Mouse (Mus musculus) thymus, postnatal 36 days (tissue): ENCODE measurements around the gene Myo1e.

Experiments used
- DNase-seq, 2 experiments: peaks; one replicate each; pipeline ENCODE4 v3.0.0; 2022; ENCODE audit warnings: mixed read lengths in 2 of 2

Myo1e gene

GRCm38 (mm10) chr9:70379502-70380467 is 172.6 kb downstream of the Myo1e start:
- DNase-seq, result no peak

DNA sequence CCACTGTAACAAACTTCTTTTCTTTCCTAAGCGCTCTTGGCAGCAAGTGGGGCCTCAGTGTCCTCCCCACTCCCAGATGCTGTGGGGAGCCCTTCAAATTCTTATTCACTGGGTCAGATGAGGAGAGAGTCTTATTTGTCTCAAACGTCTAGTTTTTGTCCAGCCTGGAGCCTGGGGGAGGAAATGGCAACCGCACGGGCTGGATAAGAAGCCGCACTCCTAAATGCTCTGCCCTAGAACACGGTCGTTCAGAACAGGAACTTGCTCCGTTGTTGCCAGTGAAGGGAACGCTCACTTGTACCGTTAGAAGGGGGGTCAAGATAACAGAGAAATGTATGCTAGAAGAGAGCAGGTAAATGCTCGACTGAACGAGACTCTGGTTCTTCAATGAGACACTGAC is 174.9 kb downstream of the Myo1e start:
- no peak for DNase-seq

DNA sequence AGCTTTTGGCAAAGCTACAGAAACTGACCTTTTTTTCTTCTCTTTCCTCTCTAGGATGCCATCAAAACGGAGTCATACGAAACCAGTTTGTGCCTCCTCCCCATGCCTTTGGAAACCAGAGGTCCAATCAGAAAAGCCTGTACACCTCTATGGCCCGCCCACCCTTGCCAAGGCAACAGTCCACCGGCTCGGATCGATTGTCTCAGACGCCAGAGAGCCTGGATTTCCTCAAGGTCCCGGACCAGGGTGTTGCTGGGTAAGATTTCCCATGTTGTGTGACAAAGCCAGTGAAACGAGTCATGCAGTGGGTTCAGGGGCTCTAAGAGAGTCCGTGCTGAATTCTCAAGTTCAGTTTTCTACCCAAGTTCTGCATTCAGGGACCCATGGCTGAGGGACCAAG is 176.6 kb downstream of the Myo1e start:
- DNase-seq, result no peak

- DNase-seq, result no peak
Observed at GRCm38 (mm10) chr9:70384494-70384893, 177.3 kb downstream of the Myo1e start.

DNA sequence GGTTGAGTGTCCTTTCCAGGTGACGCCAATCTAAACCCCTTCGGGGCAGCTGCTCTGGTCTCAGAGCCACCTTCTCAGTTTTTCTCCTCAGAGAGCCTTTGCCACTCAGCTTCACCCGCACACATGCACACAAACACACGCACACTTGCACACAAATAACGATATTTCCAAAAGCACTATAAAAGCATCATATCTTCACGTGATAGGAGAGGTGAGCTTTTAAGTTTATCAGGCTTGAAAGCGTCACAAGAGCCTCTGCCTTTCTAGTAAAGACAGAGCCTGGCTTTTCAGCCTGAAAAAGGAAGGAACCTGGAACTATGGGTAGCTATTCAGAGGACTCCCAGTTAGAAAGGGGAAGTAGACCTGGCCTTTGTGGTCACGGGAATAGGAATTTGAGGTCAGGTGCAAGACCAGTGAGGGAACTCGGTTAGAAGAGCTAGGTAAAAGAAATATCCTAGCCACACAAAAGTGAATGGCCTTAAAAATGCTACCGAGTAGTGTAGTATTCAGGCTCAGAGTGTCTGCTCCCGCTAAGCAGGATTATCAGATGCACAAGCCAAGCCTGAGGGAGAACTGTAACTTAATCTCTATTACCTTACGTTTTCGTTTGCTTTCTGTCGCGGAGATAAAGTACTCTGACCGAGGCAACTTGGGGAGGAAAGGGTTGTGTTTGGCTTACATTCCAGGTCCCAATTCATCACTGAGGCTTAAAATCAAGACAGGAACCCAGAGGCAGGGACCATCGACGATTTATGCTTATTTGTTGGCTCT is 178.0 kb downstream of the Myo1e start:
- no peak for DNase-seq

DNA sequence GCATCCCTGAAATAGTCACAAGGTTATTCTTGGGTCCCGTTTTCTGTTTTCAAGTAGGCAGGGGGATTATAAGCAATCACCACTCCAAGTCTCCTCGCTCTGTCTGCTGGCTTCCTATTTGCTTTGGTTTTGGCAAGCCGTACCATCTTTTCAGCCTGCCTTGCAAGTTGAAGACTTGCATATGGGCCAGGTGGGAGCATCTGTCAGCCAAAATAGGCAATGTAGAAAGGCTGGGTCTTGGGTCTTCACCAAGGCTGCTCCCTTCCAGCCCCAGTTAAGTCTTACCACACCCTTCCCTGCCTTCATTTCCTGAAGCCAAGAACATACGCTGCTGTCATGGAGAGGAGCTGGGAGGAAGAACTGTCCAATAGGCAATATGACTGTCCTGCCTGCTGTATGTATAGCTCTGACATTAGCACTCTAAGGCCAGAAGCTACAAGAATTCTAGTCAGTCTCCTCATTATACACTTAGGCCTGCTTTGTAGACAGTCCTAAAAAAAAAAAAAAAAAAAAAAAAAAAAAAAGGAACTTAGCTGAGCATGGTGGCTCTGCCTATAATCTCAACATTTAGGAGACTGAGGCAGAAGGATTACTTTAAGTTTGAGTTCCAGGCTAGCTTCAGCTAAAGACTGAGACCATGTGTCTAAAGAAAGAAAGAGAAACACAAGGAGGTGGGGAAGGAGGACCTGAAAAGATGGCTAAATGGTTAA is 180.4 kb downstream of the Myo1e start:
- DNase-seq, result no peak

DNA sequence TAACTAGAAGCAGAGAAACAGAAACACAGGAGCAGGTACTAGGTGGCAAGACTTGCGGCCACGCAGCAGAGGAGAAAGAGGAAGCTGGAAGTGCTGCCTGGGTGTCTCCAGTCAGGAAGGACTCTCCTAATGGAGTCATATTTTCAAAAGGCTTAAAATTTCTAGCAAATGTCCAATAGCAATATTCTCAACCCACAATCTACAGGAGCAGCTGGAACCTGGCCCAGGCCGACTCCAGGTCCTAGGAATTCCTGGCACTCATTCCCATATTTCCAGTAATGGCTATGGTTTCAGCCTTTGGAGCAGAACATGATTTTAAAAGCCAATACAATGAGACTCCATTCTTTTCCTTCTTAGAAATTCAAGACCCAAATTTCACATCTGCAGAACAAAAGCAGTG is 182.4 kb downstream of the Myo1e start:
- no peak for DNase-seq

GRCm38 (mm10) chr9:70391042-70391441 is 183.9 kb downstream of the Myo1e start:
- DNase-seq, result no peak

GRCm38 (mm10) chr9:70391660-70392562 is 184.8 kb downstream of the Myo1e start:
- no peak for DNase-seq

DNA sequence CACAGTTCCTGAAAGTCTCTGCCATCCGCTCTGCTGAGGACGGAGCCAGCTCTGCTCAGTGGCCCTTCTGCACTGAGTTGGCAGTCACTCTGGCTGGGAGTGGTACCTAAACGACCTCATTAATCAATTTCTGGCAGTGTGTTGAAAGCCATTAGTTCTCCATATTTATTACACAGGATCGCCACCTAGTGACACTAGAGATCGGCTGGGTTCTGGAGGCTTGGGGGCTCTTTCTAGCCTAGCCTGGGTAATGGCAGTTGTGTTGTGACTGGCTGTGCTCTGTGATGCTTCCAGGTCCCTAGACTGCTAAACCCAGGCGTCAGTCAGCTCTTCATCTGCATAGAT is 185.4 kb downstream of the Myo1e start:
- no peak for DNase-seq

- DNase-seq, result peak; percentile 44 to 46
Observed at GRCm38 (mm10) chr9:70395617-70396016, 188.5 kb downstream of the Myo1e start.

DNA sequence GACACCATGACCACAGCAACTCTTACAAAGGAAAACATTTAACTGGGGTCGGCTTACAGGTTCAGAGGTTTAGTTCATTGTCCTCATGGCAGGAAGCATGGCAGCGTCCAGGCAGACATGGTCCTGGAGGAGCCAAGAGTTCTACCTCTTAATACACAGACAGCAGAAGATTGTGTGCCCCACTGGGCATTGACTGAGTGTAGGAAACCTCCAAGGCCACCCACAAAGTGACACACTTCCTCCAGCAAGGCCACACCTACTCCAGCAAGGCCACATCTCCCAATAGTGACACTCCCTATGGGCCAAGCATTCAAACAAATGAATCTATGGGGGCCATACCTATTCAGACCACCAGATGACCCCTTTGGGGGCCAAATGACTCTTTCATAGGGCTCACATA is 188.9 kb downstream of the Myo1e start:
- DNase-seq, result no peak

DNA sequence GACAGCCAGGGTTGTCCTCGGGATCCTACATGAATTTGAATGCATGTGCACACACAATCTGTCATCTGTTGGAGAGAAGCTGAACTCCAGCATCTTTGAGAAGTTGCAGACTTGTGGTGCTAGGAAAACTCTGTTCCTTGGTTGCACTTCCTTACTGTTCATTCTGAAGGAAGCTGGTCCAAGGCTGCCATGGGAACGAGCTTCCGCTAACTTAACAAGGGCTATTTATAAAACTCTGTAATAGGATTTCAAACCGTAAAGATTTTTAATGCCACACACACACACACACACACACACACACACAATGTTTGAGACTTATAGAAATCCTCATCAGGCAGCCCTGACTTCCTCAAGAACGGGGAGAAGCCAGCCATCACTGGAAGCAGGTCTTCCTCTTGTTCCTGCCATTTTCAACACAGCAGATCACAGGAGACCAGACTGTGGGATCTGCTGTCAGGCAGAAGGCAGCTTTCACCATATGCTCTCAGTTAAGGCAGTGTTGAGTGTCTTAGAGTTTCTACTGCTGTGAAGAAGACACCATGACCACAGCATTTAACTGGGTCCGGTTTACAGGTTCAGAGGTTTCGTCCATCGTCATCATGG is 194.9 kb downstream of the Myo1e start:
- DNase-seq, result no peak

- DNase-seq, result no peak
Observed at GRCm38 (mm10) chr9:70406596-70406995, 199.4 kb downstream of the Myo1e start.

- peak in 1 of 2 experiments; percentile 18 for DNase-seq
Observed at GRCm38 (mm10) chr9:70408791-70409190, 201.6 kb downstream of the Myo1e start.

DNA sequence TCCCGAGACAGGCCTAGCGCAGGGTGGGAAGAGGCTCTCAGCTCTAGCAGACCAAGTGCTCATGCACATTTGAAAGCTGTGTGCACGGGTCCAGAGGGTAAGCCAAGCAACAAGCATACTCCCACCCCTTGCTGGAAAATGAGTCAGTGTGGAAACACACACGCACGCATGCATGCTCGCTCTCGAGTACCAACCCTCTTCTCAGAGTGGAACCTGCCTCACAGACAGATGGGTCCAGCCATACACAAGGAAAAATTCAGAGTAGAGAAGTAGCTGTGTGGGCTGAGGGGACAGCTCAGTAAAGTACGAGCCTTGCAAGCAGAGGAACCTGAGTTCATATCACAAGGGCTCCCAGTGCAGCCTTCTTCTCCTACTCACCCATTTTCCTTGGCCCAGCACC is 202.6 kb downstream of the Myo1e start:
- DNase-seq, result no peak

DNA sequence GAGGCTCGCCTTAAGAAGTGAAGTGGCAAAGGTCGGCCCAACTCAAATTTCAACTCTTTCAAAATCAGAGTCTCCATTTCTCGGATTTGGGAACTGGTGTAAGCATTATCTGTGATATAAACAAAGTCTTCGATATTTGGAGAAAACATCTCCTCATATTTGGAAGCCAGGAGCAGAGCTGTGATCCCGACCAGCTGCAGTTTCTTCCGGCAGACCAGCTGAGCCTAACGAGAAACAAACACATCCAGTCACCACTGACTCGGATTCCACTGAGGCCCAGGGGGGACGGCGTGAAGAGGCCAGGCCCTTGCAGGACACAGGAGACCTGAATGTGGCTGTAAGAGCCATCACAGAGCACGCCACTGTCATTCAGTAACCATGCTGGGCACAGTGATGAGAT is 203.5 kb downstream of the Myo1e start:
- no peak for DNase-seq

DNA sequence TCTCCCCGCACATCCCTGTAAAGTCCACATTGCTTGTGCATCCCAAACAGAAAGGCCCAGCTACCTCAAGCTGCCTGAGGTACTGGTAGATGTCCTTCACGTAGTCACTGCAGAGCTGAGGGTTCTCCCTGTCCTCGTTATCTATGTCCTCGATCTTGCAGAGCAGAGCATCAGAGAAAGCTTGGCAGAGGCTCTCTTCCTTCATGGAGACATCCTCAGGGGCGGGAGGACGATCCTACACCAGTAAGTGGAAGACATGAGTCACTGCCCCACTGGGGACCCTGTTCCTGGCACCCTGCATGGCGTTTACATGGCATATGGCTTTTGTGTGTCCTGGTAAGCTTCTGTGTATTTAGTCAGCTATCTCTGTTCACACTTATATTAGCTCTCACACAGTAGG is 205.9 kb downstream of the Myo1e start:
- no peak for DNase-seq

DNA sequence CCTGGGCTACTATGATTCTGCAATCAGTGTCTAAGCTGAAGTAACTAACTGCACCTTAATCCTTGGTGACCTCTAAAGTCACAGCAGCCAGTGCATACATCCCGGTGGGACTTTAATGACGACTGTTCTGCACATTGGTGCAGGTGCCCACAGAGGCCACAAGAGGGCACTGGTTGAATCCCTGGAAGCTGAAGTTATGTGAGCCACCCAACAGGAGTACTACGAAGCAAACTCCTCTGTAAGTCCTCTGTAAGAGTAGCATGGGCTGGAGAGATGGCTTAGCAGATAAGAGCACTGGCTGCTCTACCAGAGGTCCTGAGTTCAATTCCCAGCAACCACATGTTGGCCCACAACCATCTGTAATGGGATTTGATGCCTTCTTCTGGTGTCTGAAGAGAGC is 209.3 kb downstream of the Myo1e start:
- DNase-seq, result peak; percentile 27 to 35

DNA sequence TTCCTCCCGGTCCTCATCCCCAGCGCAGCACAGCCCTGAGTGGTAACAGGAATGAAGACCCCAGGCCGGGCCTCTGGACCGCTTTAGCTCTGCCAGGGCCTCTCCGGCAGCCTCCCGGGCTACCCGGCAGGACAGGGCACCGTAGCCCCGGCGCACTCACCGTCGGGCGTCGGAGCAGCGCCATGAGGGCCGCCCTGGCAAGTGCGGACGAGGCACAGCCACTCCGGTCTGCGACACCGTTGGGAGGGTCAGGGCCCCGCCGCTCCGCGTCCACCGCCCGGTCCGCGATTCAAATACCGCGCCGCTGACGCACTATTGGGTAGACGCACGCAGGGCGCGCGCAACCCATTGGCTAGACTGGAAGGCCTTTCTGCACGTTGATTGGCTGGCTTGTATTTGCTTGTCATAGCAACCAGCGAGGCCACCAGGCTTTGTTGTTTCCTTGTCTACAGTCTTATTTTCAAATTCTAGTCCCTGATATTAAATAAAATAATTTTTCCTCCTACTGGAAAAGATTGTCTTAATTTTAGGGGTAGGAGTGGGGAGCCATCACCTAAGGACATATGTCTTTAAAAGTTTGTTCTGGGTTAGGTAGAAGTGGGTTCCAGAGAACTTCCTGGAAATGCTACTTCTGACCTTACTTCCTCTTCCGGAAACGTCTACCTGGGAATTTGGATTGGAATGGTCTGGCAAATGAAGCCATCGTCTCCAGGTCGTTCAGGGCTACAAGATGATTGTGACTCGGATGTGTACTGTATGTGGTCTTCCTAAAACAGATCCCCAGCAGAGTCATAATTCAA is 214.3 kb downstream of the Myo1e start, which contains the start of gene Ccnb2:
Gene Ccnb2 (minus strand): TSS at position 291 of the 800 bp plus-strand sequence.
- peak; percentile 82 to 88 for DNase-seq

GRCm38 (mm10) chr9:70422661-70423060 is 215.5 kb downstream of the Myo1e start:
- no peak for DNase-seq
